Mouse (Mus musculus): ENCODE data around the gene N4bp2. TPM values are rescaled to one million over a fixed set of nuclear protein-coding genes. Genes with fewer than 3 reads are reported as not detected.

N4bp2 gene
- polyA plus RNA-seq (2012; rRNA removed) = 9.6 and 14.5 TPM in 2 replicates

GRCm38 (mm10) chr5:65763088-65763915 lies at the start of gene N4bp2:
TSS of gene N4bp2 (plus strand) at chr5:65763521.

GRCm38 (mm10) chr5:65861154-65861944 lies 98.0 kb downstream of the N4bp2 start, which contains the start of gene Rhoh:
TSS of gene Rhoh (plus strand) at chr5:65861213.

Other genes starting within 250 kb of the N4bp2 start
- gene Smim14, start 226.3 kb upstream of the N4bp2 start, polyA plus RNA-seq (2012; rRNA removed) = 155 and 181 TPM in 2 replicates
- gene Ube2k, start 226.3 kb upstream of the N4bp2 start, polyA plus RNA-seq (2012; rRNA removed) = 16.1 and 16.6 TPM in 2 replicates
- gene Pds5a, start 65.2 kb upstream of the N4bp2 start, polyA plus RNA-seq (2012; rRNA removed) = 8.9 and 13.9 TPM in 2 replicates
- gene Rhoh, start 97.7 kb downstream of the N4bp2 start, polyA plus RNA-seq (2012; rRNA removed) = 1.1 and 1.4 TPM in 2 replicates
- not detected in 2 replicates for gene Chrna9, start 171.4 kb downstream of the N4bp2 start, polyA plus RNA-seq (2012; rRNA removed)
- gene 9130230L23Rik, start 240.8 kb downstream of the N4bp2 start, polyA plus RNA-seq (2012; rRNA removed) = 0.53 and 0.62 TPM in 2 replicates